Comparison of ENCODE assay signal across 9 mouse cellular contexts in genomic region chr2:26341510-26341981, GRCm38 (mm10). TPM values are rescaled to one million over a fixed set of nuclear protein-coding genes. Genes with fewer than 3 reads are reported as not detected.
DNase-seq lines count a peak whose midpoint lies in the region; ATAC-seq lines count a peak whose summit lies in the region.
"Had no signal": no experiment of that assay in that cellular context is flagged by ENCODE, and none has a peak within 500 bp of the region (broad histone marks: within the 10 kb centered on the region; RNA-seq: fewer than 3 reads in every experiment).

No protein-coding gene starts in this region.

- H3K4me2 ChIP-seq in kidney, embryonic 16.5 days (replicated peaks; ENCODE audit: low read depth, low read length) = no peak overlapping the region
- no peak overlapping the region for H3K4me2 ChIP-seq in embryonic facial prominence, embryonic 15.5 days (replicated peaks)
- H3K4me2 ChIP-seq in heart, embryonic 13.5 days = peak overlapping the region; percentile 14
- H3K4me2 ChIP-seq in liver, embryonic 13.5 days = no peak overlapping the region

- peak overlapping the region; percentile 88 for H3K27ac ChIP-seq in kidney, embryonic 16.5 days (ENCODE audit: low read length)
- H3K27ac ChIP-seq in embryonic facial prominence, embryonic 15.5 days (replicated peaks) = peak overlapping the region; percentile 71
- H3K27ac ChIP-seq in heart, embryonic 13.5 days (replicated peaks) = peak overlapping the region; percentile 89
- peak overlapping the region; percentile 66 for H3K27ac ChIP-seq in liver, embryonic 13.5 days

- no peak overlapping the region for H3K4me3 ChIP-seq in kidney, embryonic 16.5 days (ENCODE audit: low read length)
- no peak overlapping the region for H3K4me3 ChIP-seq in embryonic facial prominence, embryonic 15.5 days (replicated peaks)
- H3K4me3 ChIP-seq in heart, embryonic 13.5 days = no peak overlapping the region
- no peak overlapping the region for H3K4me3 ChIP-seq in liver, embryonic 13.5 days (replicated peaks)

- no peak for ATAC-seq in kidney, embryonic 16.5 days (ENCODE audit: low FRiP score, low TSS enrichment)
- peak; percentile 68 for ATAC-seq in embryonic facial prominence, embryonic 15.5 days (ENCODE audit: insufficient number of reproducible peaks, low FRiP score, low TSS enrichment, low read depth)
- no peak for ATAC-seq in heart, embryonic 13.5 days (ENCODE audit: extremely low read depth, insufficient number of reproducible peaks, low FRiP score, low TSS enrichment)
- ATAC-seq in liver, embryonic 13.5 days (ENCODE audit: low read depth) = peak; percentile 34; the same call in 1 of the 2 replicates
- no peak for ATAC-seq in granulocyte monocyte progenitor cell, adult 5-6 weeks (replicated peaks; ENCODE audit: poor library complexity, severe bottlenecking)

- no peak for DNase-seq in kidney, postnatal 4 days
- no peak for DNase-seq in liver, embryonic 13.5 days
- no peak for DNase-seq in layer of hippocampus, adult 18-20 months (ENCODE audit: low spot score in 2 of 2)
- no peak for DNase-seq in layer of hippocampus, postnatal 25 days (ENCODE audit: extremely low spot score in 1 of 2, low spot score in 1 of 2)

- WGBS in kidney, embryonic 16.5 days = 82% methylated on average over 2 of the region's 2 CpGs
- 81% methylated on average over 2 of the region's 2 CpGs for WGBS in embryonic facial prominence, embryonic 15.5 days
- 39% methylated on average over 2 of the region's 2 CpGs for WGBS in heart, embryonic 13.5 days
- WGBS in liver, embryonic 13.5 days (ENCODE audit: insufficient replicate concordance) = 76% methylated on average over 2 of the region's 2 CpGs

- H3K4me1 ChIP-seq in kidney, embryonic 16.5 days (ENCODE audit: insufficient read depth, low read length) = peaks cover 27% of the 10 kb centered on the region
- H3K4me1 ChIP-seq in embryonic facial prominence, embryonic 15.5 days = peaks cover 25% of the 10 kb centered on the region
- peaks cover 54% of the 10 kb centered on the region for H3K4me1 ChIP-seq in heart, embryonic 13.5 days
- peaks cover 19% of the 10 kb centered on the region for H3K4me1 ChIP-seq in liver, embryonic 13.5 days (replicated peaks)

- H3K9ac ChIP-seq in kidney, embryonic 16.5 days (replicated peaks; ENCODE audit: low read length) = no peak overlapping the region
- no peak overlapping the region for H3K9ac ChIP-seq in embryonic facial prominence, embryonic 15.5 days
- H3K9ac ChIP-seq in heart, embryonic 13.5 days = peak overlapping the region; percentile 74
- no peak overlapping the region for H3K9ac ChIP-seq in liver, embryonic 13.5 days

- no peaks in the 10 kb centered on the region for H3K27me3 ChIP-seq in kidney, embryonic 16.5 days (ENCODE audit: insufficient read depth, low read length)
- H3K27me3 ChIP-seq in embryonic facial prominence, embryonic 15.5 days = no peaks in the 10 kb centered on the region
- H3K27me3 ChIP-seq in heart, embryonic 13.5 days (replicated peaks) = no peaks in the 10 kb centered on the region
- H3K27me3 ChIP-seq in liver, embryonic 13.5 days = no peaks in the 10 kb centered on the region

- H3K36me3 ChIP-seq in kidney, embryonic 16.5 days (ENCODE audit: insufficient read depth, low read length) = peaks cover 31% of the 10 kb centered on the region
- peaks cover 68% of the 10 kb centered on the region for H3K36me3 ChIP-seq in embryonic facial prominence, embryonic 15.5 days
- peaks cover 61% of the 10 kb centered on the region for H3K36me3 ChIP-seq in heart, embryonic 13.5 days
- no peaks in the 10 kb centered on the region for H3K36me3 ChIP-seq in liver, embryonic 13.5 days

- H3K9me3 ChIP-seq in kidney, embryonic 16.5 days (ENCODE audit: low read length) = no peaks in the 10 kb centered on the region
- no peaks in the 10 kb centered on the region for H3K9me3 ChIP-seq in embryonic facial prominence, embryonic 15.5 days (replicated peaks)
- H3K9me3 ChIP-seq in heart, embryonic 13.5 days = no peaks in the 10 kb centered on the region
- no peaks in the 10 kb centered on the region for H3K9me3 ChIP-seq in liver, embryonic 13.5 days (replicated peaks)

RNA-seq across cellular contexts. Expression of gene Dnlz, which starts 10.4 kb away (rescaled TPM):
- polyA plus RNA-seq in kidney, embryonic 16.5 days (2015; fragmentation: Nextera tagmentation; extraction: Ambion mirVana) = 30.6 and 34.2 TPM in 2 replicates
- 30.2 and 31.9 TPM in 2 replicates for polyA plus RNA-seq in embryonic facial prominence, embryonic 15.5 days (2015; fragmentation: Nextera tagmentation; extraction: Ambion mirVana)
- polyA plus RNA-seq in heart, embryonic 13.5 days (2015; fragmentation: Nextera tagmentation; extraction: Ambion mirVana) = 27.5 and 28.7 TPM in 2 replicates
- 10.0 and 11.2 TPM in 2 replicates for polyA plus RNA-seq in liver, embryonic 13.5 days (2015; fragmentation: Nextera tagmentation; extraction: Ambion mirVana)
- 10 to 100 TPM; 26.0 to 28.4 TPM for total RNA-seq in layer of hippocampus, adult 18-20 months (2021)
- 9.5 and 10.4 TPM in 2 replicates for total RNA-seq in granulocyte monocyte progenitor cell, adult 5-6 weeks (2014; fragmentation: Nextera tagmentation)
- 5.9 and 7.6 TPM in 2 replicates for total RNA-seq in granulocyte monocyte progenitor cell, adult 5-6 weeks (2017)
- total RNA-seq in layer of hippocampus, postnatal 25 days (2021) = 10 to 100 TPM; 26.3 to 27.8 TPM

RNA-seq across cellular contexts. Expression of gene Card9, which starts 19.2 kb away (rescaled TPM):
- 0.92 and 1.4 TPM in 2 replicates for polyA plus RNA-seq in kidney, embryonic 16.5 days (2015; fragmentation: Nextera tagmentation; extraction: Ambion mirVana)
- 0.84 and 1.7 TPM in 2 replicates for polyA plus RNA-seq in embryonic facial prominence, embryonic 15.5 days (2015; fragmentation: Nextera tagmentation; extraction: Ambion mirVana)
- 0.41 and 0.62 TPM in 2 replicates for polyA plus RNA-seq in heart, embryonic 13.5 days (2015; fragmentation: Nextera tagmentation; extraction: Ambion mirVana)
- polyA plus RNA-seq in liver, embryonic 13.5 days (2015; fragmentation: Nextera tagmentation; extraction: Ambion mirVana) = 1.2 and 1.5 TPM in 2 replicates
- total RNA-seq in layer of hippocampus, adult 18-20 months (2021) = 1 to 10 TPM; 1.5 to 3.5 TPM
- total RNA-seq in granulocyte monocyte progenitor cell, adult 5-6 weeks (2014; fragmentation: Nextera tagmentation) = 42.3 and 55.8 TPM in 2 replicates
- 121 and 122 TPM in 2 replicates for total RNA-seq in granulocyte monocyte progenitor cell, adult 5-6 weeks (2017)
- total RNA-seq in layer of hippocampus, postnatal 25 days (2021) = 1 to 10 TPM; 1.6 to 2.6 TPM

RNA-seq across cellular contexts. Expression of gene Gpsm1, which starts 26.2 kb away (rescaled TPM):
- polyA plus RNA-seq in kidney, embryonic 16.5 days (2015; fragmentation: Nextera tagmentation; extraction: Ambion mirVana) = 41.9 and 44.1 TPM in 2 replicates
- polyA plus RNA-seq in embryonic facial prominence, embryonic 15.5 days (2015; fragmentation: Nextera tagmentation; extraction: Ambion mirVana) = 52.0 and 52.1 TPM in 2 replicates
- polyA plus RNA-seq in heart, embryonic 13.5 days (2015; fragmentation: Nextera tagmentation; extraction: Ambion mirVana) = 37.3 TPM in 2 replicates
- 3.4 TPM in 2 replicates for polyA plus RNA-seq in liver, embryonic 13.5 days (2015; fragmentation: Nextera tagmentation; extraction: Ambion mirVana)
- 10 to 100 TPM; 37.4 to 38.4 TPM for total RNA-seq in layer of hippocampus, adult 18-20 months (2021)
- 7.0 and 16.3 TPM in 2 replicates for total RNA-seq in granulocyte monocyte progenitor cell, adult 5-6 weeks (2014; fragmentation: Nextera tagmentation)
- 10.6 and 13.8 TPM in 2 replicates for total RNA-seq in granulocyte monocyte progenitor cell, adult 5-6 weeks (2017)
- 10 to 100 TPM; 38.3 to 42.4 TPM for total RNA-seq in layer of hippocampus, postnatal 25 days (2021)

RNA-seq across cellular contexts. Expression of gene Snapc4, which starts 38.9 kb away (rescaled TPM):
- 31.7 and 35.3 TPM in 2 replicates for polyA plus RNA-seq in kidney, embryonic 16.5 days (2015; fragmentation: Nextera tagmentation; extraction: Ambion mirVana)
- polyA plus RNA-seq in embryonic facial prominence, embryonic 15.5 days (2015; fragmentation: Nextera tagmentation; extraction: Ambion mirVana) = 25.3 and 30.2 TPM in 2 replicates
- 15.7 and 18.9 TPM in 2 replicates for polyA plus RNA-seq in heart, embryonic 13.5 days (2015; fragmentation: Nextera tagmentation; extraction: Ambion mirVana)
- 10.5 and 12.6 TPM in 2 replicates for polyA plus RNA-seq in liver, embryonic 13.5 days (2015; fragmentation: Nextera tagmentation; extraction: Ambion mirVana)
- 10 to 100 TPM; 58.8 to 64.6 TPM for total RNA-seq in layer of hippocampus, adult 18-20 months (2021)
- total RNA-seq in granulocyte monocyte progenitor cell, adult 5-6 weeks (2014; fragmentation: Nextera tagmentation) = 23.4 and 56.4 TPM in 2 replicates
- 25.9 and 46.0 TPM in 2 replicates for total RNA-seq in granulocyte monocyte progenitor cell, adult 5-6 weeks (2017)
- total RNA-seq in layer of hippocampus, postnatal 25 days (2021) = 10 to 100 TPM; 43.8 to 82.5 TPM

RNA-seq across cellular contexts. Expression of gene Ccdc187, which starts 47.2 kb away (rescaled TPM):
- polyA plus RNA-seq in kidney, embryonic 16.5 days (2015; fragmentation: Nextera tagmentation; extraction: Ambion mirVana) = 0.02 and 0.03 TPM in 2 replicates
- polyA plus RNA-seq in embryonic facial prominence, embryonic 15.5 days (2015; fragmentation: Nextera tagmentation; extraction: Ambion mirVana) = 0.70 and 1.1 TPM in 2 replicates
- 0.10 and 0.24 TPM in 2 replicates for polyA plus RNA-seq in heart, embryonic 13.5 days (2015; fragmentation: Nextera tagmentation; extraction: Ambion mirVana)
- polyA plus RNA-seq in liver, embryonic 13.5 days (2015; fragmentation: Nextera tagmentation; extraction: Ambion mirVana) = 0.02 and 0.03 TPM in 2 replicates
- total RNA-seq in layer of hippocampus, adult 18-20 months (2021) = under 1 TPM; 0.63 to 0.82 TPM
- total RNA-seq in granulocyte monocyte progenitor cell, adult 5-6 weeks (2014; fragmentation: Nextera tagmentation) = not detected in 2 replicates
- total RNA-seq in granulocyte monocyte progenitor cell, adult 5-6 weeks (2017) = not detected in 2 replicates
- under 1 TPM; 0.52 to 0.94 TPM for total RNA-seq in layer of hippocampus, postnatal 25 days (2021)
- total RNA-seq: MEL had no signal

Comparison
In these comparisons a context has a peak if more than half of its experiments do, and no peak if none do; other contexts are left out.
1. ATAC-seq: peak in embryonic facial prominence, embryonic 15.5 days (single experiment) and liver, embryonic 13.5 days (single experiment); none in kidney, embryonic 16.5 days (single experiment), heart, embryonic 13.5 days (single experiment) and granulocyte monocyte progenitor cell, adult 5-6 weeks (single experiment).
2. Peak in every context shown above with its lines, with median percentiles within 50 percentile points of each other: H3K27ac ChIP-seq.